Mouse (Mus musculus) mouse embryonic stem cell (cell line): ENCODE measurements around the gene Sgms1.
"Not testable (repeated sequence)": the region's sequence is repeated elsewhere in the genome, so short reads cannot be mapped to it uniquely, and the experiment has no call there.

ENCODE experiments used
- in situ Hi-C, 2 experiments: fragments of 300-500 bp; cut with MboI; formaldehyde crosslinking; loops; 1 replicate in 1 of 2; 3 replicates in 1 of 2; pipeline ENCODE4 v1.14.3; 2019 to 2020; ENCODE audit warnings: low sequenced_read_pairs in 2 of 2, low pct_unique_long_range_greater_than_20kb in 1 of 2, mixed read lengths in 1 of 2; ENCODE audit not compliant: unreplicated experiment in 1 of 2

Sgms1 gene

GRCm38 (mm10) chr19:32334751-32335150 lies 54.8 kb downstream of the Sgms1 start:
- in situ Hi-C loops = no loop called here

- in situ Hi-C loops = no loop called here
These were observed 56.0 kb downstream of the Sgms1 start for GRCm38 (mm10) chr19:32333544-32333943.

GRCm38 (mm10) chr19:32332779-32333460 lies 56.6 kb downstream of the Sgms1 start:
- in situ Hi-C loops = no loop called here

DNA sequence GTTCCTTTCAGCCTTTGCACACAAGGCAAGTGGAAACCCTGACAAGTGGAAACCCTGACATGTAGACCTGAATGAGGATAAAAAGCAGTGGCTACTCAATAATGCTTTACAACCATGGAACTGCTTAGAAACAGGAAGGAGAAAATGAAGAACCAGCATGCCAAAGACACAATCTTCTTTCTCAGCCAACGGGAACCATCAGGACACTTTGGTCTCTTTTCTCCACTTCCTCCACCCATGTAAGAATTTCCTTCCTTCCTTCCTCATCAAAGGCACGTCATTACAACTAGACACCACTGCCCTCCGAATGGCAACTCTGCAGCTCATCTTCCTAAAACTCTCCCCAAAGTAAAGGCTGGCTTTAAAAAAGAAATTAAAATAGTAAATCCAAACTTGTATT lies 59.3 kb downstream of the Sgms1 start:
- in situ Hi-C loops = no loop called here

DNA sequence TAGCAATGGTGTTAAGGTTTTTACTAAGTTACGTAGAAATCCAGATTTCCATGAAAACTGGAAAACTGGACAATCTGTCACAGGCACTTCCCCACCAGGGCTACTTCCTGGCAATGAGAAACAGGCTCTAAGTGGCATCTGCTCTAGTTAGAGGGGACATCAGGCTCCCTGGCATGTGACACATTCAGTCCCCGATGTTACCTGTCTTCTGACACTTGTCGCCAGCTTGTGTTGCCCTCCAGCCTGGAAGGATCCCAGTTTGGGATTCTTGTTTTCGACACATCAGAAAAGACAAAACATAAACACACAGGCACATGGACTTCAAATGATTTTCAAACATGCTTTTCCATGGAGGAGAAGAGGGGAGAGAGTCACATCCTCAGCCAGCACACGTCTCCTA lies 60.0 kb downstream of the Sgms1 start:
- in situ Hi-C loops = no loop called here

GRCm38 (mm10) chr19:32328089-32328828 lies 61.3 kb downstream of the Sgms1 start:
- in situ Hi-C loops = no loop called here

DNA sequence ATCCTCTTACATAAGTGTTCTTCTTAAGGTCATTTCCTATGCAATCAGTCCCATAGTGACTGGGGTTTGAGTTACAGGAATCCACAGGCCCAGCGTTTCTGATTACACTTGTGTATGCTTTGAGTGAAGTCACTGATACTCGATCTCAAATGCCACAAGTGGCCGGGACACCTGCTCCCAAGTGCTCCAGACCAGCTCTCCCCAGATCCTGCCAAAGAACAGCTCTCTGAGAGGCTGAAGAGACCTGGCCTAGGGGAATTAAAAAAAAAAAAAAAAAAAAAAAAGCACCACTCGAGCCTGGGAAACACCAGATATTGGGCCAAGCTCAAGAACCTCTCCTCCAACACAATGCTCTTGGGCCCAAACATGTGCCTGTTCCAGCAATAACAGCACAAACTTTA lies 62.9 kb downstream of the Sgms1 start:
- in situ Hi-C loops = no loop called here

- in situ Hi-C loops = no loop called here
These were observed 63.4 kb downstream of the Sgms1 start for GRCm38 (mm10) chr19:32326156-32326555.

DNA sequence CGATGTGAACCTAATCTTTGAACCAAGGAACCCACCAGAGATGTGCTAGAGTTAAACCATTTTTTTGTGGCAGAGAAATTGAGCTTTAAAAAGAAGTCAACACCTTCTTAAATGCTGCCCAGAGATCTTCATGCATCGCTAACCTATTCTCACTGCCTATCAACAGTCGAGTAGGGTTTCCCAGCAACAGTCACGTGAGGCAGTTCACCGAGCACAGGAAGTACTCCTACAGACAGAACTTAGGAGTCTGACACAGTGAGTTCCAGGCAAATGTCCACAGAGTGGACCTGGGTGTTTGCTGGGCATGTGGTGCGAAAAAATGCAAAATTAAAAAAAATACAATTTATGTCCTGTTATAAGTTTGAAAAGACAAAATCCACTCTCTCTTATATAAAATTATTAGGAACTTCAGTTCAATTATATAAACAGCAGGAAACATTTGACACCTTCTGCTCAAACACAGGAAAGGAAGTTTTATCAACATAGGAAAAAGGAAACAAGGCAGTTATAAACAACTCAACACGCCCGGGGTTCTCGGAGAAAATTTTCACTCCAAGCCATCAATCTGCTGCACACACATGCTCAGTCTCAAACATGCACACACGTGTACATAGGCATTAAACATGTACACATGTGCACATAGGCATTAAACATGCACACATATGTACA lies 64.3 kb downstream of the Sgms1 start:
- in situ Hi-C loops = no loop called here

- in situ Hi-C loops = no loop called here
These were observed 65.0 kb downstream of the Sgms1 start for GRCm38 (mm10) chr19:32324550-32324949.

DNA sequence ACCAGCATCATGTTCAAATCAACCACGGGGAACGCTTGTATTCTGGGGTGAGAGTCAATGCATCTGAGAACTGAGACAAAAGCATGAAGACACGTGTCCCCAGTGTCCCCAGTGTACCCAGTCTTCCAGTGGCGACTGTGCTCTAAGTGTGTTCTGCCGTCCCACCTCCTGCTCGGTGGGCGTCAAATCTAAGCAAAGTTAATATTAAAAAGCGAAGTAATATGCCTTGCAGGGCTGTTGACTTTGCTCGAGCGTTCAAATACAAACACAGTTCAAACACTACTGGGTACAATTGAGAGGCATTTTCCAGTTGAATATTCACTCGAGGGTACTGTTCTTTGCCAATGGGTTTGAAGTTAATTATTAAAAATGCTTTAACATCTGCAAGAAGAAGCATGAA lies 66.4 kb downstream of the Sgms1 start:
- in situ Hi-C loops = no loop called here

GRCm38 (mm10) chr19:32322429-32323035 lies 67.0 kb downstream of the Sgms1 start:
- in situ Hi-C loops = no loop called here

DNA sequence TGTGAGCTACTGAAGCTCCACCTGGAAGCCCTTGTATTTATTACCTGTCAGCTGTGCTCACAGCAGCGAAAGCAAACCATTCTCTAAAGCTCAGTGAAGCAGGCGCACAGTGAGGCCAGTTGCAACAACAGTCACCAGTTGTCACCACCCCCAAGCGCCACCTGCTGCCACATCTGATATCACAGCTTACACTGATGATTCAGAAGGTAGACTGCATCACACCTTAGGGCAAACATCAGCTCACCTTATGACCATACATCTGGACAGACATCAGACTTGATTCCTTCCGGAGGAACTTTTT lies 69.2 kb downstream of the Sgms1 start:
- in situ Hi-C loops = no loop called here

- in situ Hi-C loops = no loop called here
These were observed 69.8 kb downstream of the Sgms1 start for GRCm38 (mm10) chr19:32319531-32320365.

GRCm38 (mm10) chr19:32319057-32319456 lies 70.5 kb downstream of the Sgms1 start:
- in situ Hi-C loops = no loop called here

- in situ Hi-C loops = not testable (repeated sequence)
These were observed 72.2 kb downstream of the Sgms1 start for GRCm38 (mm10) chr19:32317347-32317746.

DNA sequence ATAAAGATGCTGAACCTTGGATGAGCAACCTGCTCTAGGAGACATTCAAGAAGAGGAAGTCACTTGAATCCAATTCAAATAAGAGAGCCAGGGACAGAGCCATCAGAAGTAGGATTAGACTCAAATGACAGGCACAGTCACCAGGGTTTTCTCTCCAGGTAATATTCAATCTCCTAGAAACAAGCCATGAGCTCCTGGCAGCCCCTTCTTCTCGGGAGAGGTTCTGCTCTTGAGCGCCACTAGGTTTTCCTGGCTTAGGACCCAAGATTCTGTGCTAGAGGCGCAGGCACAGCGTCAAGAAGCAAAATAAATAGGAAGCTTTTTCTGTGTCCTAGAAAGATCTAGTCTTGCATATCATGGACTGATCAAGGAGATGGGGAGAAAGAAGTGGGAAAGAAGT lies 76.2 kb downstream of the Sgms1 start:
- in situ Hi-C loops = no loop called here

DNA sequence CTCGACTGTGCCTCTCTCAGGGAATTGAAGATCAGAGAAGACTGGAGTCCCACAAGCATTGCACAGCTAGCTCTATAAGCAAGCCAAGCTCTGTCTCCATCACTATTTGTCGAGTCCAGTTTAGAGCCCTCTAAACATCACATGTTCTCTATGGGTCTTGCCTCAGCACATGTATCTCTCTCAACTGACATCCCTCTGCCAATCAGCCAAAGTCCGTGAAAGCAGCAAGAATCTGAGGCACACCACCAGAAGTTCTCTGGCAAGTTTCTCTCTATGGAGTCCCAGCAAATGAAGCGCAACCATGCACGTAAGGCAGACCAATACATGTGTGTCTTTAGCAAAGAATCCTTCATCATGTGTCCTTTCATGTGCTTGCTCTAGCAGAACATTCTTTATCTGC lies 77.8 kb downstream of the Sgms1 start:
- in situ Hi-C loops = no loop called here

GRCm38 (mm10) chr19:32311063-32311462 lies 78.5 kb downstream of the Sgms1 start:
- in situ Hi-C loops = no loop called here
